8 mouse cellular contexts compared by ENCODE assay signal in genomic region chr16:62853611-62854126, GRCm38 (mm10). TPM values are rescaled to one million over a fixed set of nuclear protein-coding genes. Genes with fewer than 3 reads are reported as not detected.
DNase-seq lines count a peak whose midpoint lies in the region; ATAC-seq and TF ChIP-seq lines count a peak whose summit lies in the region.

No protein-coding gene starts in this region.

- no peaks in the 10 kb centered on the region for H3K36me3 ChIP-seq in kidney, postnatal 0 days (ENCODE audit: insufficient read depth, low read length)
- H3K36me3 ChIP-seq in embryonic facial prominence, embryonic 12.5 days, result no peaks in the 10 kb centered on the region
- H3K36me3 ChIP-seq in limb, embryonic 10.5 days, result no peaks in the 10 kb centered on the region
- no peaks in the 10 kb centered on the region for H3K36me3 ChIP-seq in neural tube, embryonic 15.5 days

- H3K9me3 ChIP-seq in kidney, postnatal 0 days (replicated peaks; ENCODE audit: low read length), result no peaks in the 10 kb centered on the region
- no peaks in the 10 kb centered on the region for H3K9me3 ChIP-seq in embryonic facial prominence, embryonic 12.5 days
- no peaks in the 10 kb centered on the region for H3K9me3 ChIP-seq in limb, embryonic 10.5 days (replicated peaks)
- H3K9me3 ChIP-seq in neural tube, embryonic 15.5 days (replicated peaks), result no peaks in the 10 kb centered on the region

- H3K9ac ChIP-seq in kidney, postnatal 0 days (ENCODE audit: low read depth, low read length), result peak overlapping the region; percentile 83
- peak overlapping the region; percentile 77 for H3K9ac ChIP-seq in embryonic facial prominence, embryonic 12.5 days
- H3K9ac ChIP-seq in neural tube, embryonic 15.5 days (replicated peaks), result peak overlapping the region; percentile 80

- H3K4me1 ChIP-seq in kidney, postnatal 0 days (replicated peaks; ENCODE audit: insufficient read depth, low read length), result no peaks in the 10 kb centered on the region
- 0 out of 2 replicates have a peak, but pooled peaks cover 3% of the 10 kb centered on the region for H3K4me1 ChIP-seq in embryonic facial prominence, embryonic 12.5 days
- peaks cover 11% of the 10 kb centered on the region for H3K4me1 ChIP-seq in limb, embryonic 10.5 days
- H3K4me1 ChIP-seq in neural tube, embryonic 15.5 days, result peaks cover 4% of the 10 kb centered on the region

- H3K27me3 ChIP-seq in kidney, postnatal 0 days (ENCODE audit: insufficient read depth, low read length), result no peaks in the 10 kb centered on the region
- H3K27me3 ChIP-seq in embryonic facial prominence, embryonic 12.5 days, result no peaks in the 10 kb centered on the region
- no peaks in the 10 kb centered on the region for H3K27me3 ChIP-seq in limb, embryonic 10.5 days (ENCODE audit: low read depth, poor library complexity, severe bottlenecking)
- H3K27me3 ChIP-seq in neural tube, embryonic 15.5 days (replicated peaks), result no peaks in the 10 kb centered on the region

- peak overlapping the region; percentile 85 for H3K4me2 ChIP-seq in kidney, postnatal 0 days (ENCODE audit: low read length)
- peak overlapping the region; percentile 73 for H3K4me2 ChIP-seq in embryonic facial prominence, embryonic 12.5 days (replicated peaks)
- H3K4me2 ChIP-seq in neural tube, embryonic 15.5 days, result peak overlapping the region; percentile 96

- intact Hi-C loops in left cerebral cortex, postnatal 4 days (cut with DNase I), result no loop called here

- TF ChIP-seq CTCF in kidney, postnatal 0 days (IDR thresholded peaks at IDR 0.05; ENCODE audit: low read depth), result no peak

- DNase-seq in kidney, postnatal 0 days (ENCODE audit: low spot score), result peak; percentile 29
- no peak for DNase-seq in kidney, adult 9 months
- no peak for DNase-seq in limb, embryonic 10.5 days (ENCODE audit: low spot score)
- DNase-seq in left cerebral cortex, postnatal 4 days, result no peak
- no peak for DNase-seq in right cerebral cortex, adult 18-20 months
- no peak for DNase-seq in frontal cortex, postnatal 10 days (ENCODE audit: low spot score in 2 of 2)

- H3K27ac ChIP-seq in kidney, postnatal 0 days, result peak overlapping the region; percentile 84
- H3K27ac ChIP-seq in embryonic facial prominence, embryonic 12.5 days, result peak overlapping the region; percentile 51; the same call in 1 of the 2 replicates
- H3K27ac ChIP-seq in limb, embryonic 10.5 days, result peak overlapping the region; percentile 90
- no peak overlapping the region for H3K27ac ChIP-seq in neural tube, embryonic 15.5 days (replicated peaks)

- peak; percentile 44; the same call in 1 of the 2 replicates for ATAC-seq in kidney, postnatal 0 days (replicated peaks; ENCODE audit: low FRiP score, low read depth)
- no peak for ATAC-seq in embryonic facial prominence, embryonic 12.5 days (ENCODE audit: insufficient number of reproducible peaks, insufficient read depth, low FRiP score, low TSS enrichment)
- no peak for ATAC-seq in neural tube, embryonic 15.5 days (ENCODE audit: low FRiP score)

- peak overlapping the region; percentile 70 for H3K4me3 ChIP-seq in kidney, postnatal 0 days (replicated peaks; ENCODE audit: low read depth, low read length)
- peak overlapping the region; percentile 61 for H3K4me3 ChIP-seq in embryonic facial prominence, embryonic 12.5 days
- H3K4me3 ChIP-seq in limb, embryonic 10.5 days, result peak overlapping the region; percentile 66
- H3K4me3 ChIP-seq in neural tube, embryonic 15.5 days (replicated peaks), result peak overlapping the region; percentile 61

- 17% methylated on average over 3 of the region's 3 CpGs for WGBS in kidney, postnatal 0 days
- 21% methylated on average over 3 of the region's 3 CpGs for WGBS in embryonic facial prominence, embryonic 12.5 days
- WGBS in limb, embryonic 10.5 days, result 18% methylated on average over 3 of the region's 3 CpGs
- 23% methylated on average over 3 of the region's 3 CpGs for WGBS in neural tube, embryonic 15.5 days

RNA-seq across cellular contexts. Expression of gene Pros1, which starts 0.4 kb away (rescaled TPM):
- polyA plus RNA-seq in kidney, postnatal 0 days (2015; fragmentation: Nextera tagmentation; extraction: Ambion mirVana), result 41.4 and 41.5 TPM in 2 replicates
- 30.5 and 34.8 TPM in 2 replicates for polyA plus RNA-seq in embryonic facial prominence, embryonic 12.5 days (2016; fragmentation: Nextera tagmentation; extraction: Ambion mirVana)
- polyA plus RNA-seq in limb, embryonic 10.5 days (2016; fragmentation: Nextera tagmentation; extraction: Ambion mirVana), result 15.8 and 16.5 TPM in 2 replicates
- polyA plus RNA-seq in neural tube, embryonic 15.5 days (2015; fragmentation: Nextera tagmentation; extraction: Ambion mirVana), result 13.9 and 20.3 TPM in 2 replicates
- 1 to 10 TPM; 7.0 to 7.8 TPM for total RNA-seq in left cerebral cortex, postnatal 4 days (2021)

RNA-seq across cellular contexts. Expression of gene Arl13b, which starts 6.8 kb away (rescaled TPM):
- polyA plus RNA-seq in kidney, postnatal 0 days (2015; fragmentation: Nextera tagmentation; extraction: Ambion mirVana), result 18.9 and 21.3 TPM in 2 replicates
- 24.4 and 26.1 TPM in 2 replicates for polyA plus RNA-seq in embryonic facial prominence, embryonic 12.5 days (2016; fragmentation: Nextera tagmentation; extraction: Ambion mirVana)
- polyA plus RNA-seq in limb, embryonic 10.5 days (2016; fragmentation: Nextera tagmentation; extraction: Ambion mirVana), result 16.2 and 18.1 TPM in 2 replicates
- polyA plus RNA-seq in neural tube, embryonic 15.5 days (2015; fragmentation: Nextera tagmentation; extraction: Ambion mirVana), result 19.4 and 20.6 TPM in 2 replicates
- total RNA-seq in left cerebral cortex, postnatal 4 days (2021), result 10 to 100 TPM; 13.1 to 16.9 TPM

RNA-seq across cellular contexts. Expression of gene Stx19, which starts 39.2 kb away (rescaled TPM):
- 0.16 and 0.23 TPM in 2 replicates for polyA plus RNA-seq in kidney, postnatal 0 days (2015; fragmentation: Nextera tagmentation; extraction: Ambion mirVana)
- 0.71 and 0.78 TPM in 2 replicates for polyA plus RNA-seq in embryonic facial prominence, embryonic 12.5 days (2016; fragmentation: Nextera tagmentation; extraction: Ambion mirVana)
- 0.19 and 0.34 TPM in 2 replicates for polyA plus RNA-seq in limb, embryonic 10.5 days (2016; fragmentation: Nextera tagmentation; extraction: Ambion mirVana)
- 0.37 and 0.52 TPM in 2 replicates for polyA plus RNA-seq in neural tube, embryonic 15.5 days (2015; fragmentation: Nextera tagmentation; extraction: Ambion mirVana)
- not detected for total RNA-seq in left cerebral cortex, postnatal 4 days (2021)
